Mouse (Mus musculus): ENCODE results near the gene Olfr869. TPM values are rescaled to one million over a fixed set of nuclear protein-coding genes. Genes with fewer than 3 reads are reported as not detected.

The Olfr869 gene
- not detected for polyA plus RNA-seq (2014; fragmentation: Illumina TruSeq; extraction: RNeasy Lipid Tissue Mini Kit (QIAGEN cat#74804); ENCODE audit: insufficient read depth, low read depth, low replicate concordance)

DNA sequence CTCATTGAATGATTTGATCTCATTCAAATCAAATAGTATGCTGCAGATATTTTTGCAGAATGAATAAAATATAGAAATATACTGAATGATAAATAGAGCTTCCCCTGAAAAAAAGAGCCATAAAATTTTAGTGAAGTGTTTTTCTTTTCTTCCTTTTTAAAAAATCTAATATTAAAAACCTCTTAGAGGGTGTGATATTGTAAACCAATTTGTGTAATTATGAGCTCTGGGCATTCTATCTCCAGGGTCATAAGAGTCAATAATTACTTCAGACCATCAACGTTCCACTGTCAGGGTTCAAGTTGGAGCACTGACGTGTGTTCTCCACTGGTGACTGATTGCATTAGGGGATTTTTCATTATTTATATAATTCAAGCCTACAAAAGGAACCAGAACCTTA, at the start of gene Olfr869:
Gene Olfr869, plus strand, starts transcription at position 301 of the 400 bp plus-strand sequence.

DNA sequence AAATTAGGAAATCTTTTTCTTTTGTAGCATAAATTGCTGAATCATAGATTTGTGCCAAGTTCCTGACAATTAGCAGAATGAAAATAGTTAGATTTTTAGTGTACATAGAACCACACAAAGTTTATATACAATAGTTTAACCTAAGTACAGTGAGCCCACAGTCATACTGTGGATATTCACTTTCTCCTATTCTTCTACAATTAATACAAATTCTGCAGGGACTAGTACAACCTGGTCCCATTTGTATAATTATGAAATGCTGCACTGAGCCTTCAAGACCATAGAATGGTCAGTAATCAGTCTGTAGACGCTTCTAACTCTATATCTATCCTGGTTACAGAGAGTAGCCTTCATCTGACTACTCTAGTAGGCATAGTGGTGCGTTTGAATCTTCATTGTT, 30.5 kb upstream of the Olfr869 start, which contains the start of gene Olfr868:
Gene Olfr868, plus strand, starts transcription at position 301 of the 400 bp plus-strand sequence.

GRCm38 (mm10) chr9:20173957-20174356, 45.1 kb downstream of the Olfr869 start, which contains the start of gene Olfr870:
Gene Olfr870 (minus strand): TSS chr9:20174057.

Other genes with a start within 250 kb of the Olfr869 start
- gene Olfr862, start 241.0 kb upstream of the Olfr869 start, polyA plus RNA-seq (2014; fragmentation: Illumina TruSeq; extraction: RNeasy Lipid Tissue Mini Kit (QIAGEN cat#74804); ENCODE audit: insufficient read depth, low read depth, low replicate concordance) = not detected
- not detected for gene Olfr77, start 212.1 kb upstream of the Olfr869 start, polyA plus RNA-seq (2014; fragmentation: Illumina TruSeq; extraction: RNeasy Lipid Tissue Mini Kit (QIAGEN cat#74804); ENCODE audit: insufficient read depth, low read depth, low replicate concordance)
- gene Olfr866, start 101.0 kb upstream of the Olfr869 start, polyA plus RNA-seq (2014; fragmentation: Illumina TruSeq; extraction: RNeasy Lipid Tissue Mini Kit (QIAGEN cat#74804); ENCODE audit: insufficient read depth, low read depth, low replicate concordance) = not detected
- not detected for gene Olfr867, start 71.4 kb upstream of the Olfr869 start, polyA plus RNA-seq (2014; fragmentation: Illumina TruSeq; extraction: RNeasy Lipid Tissue Mini Kit (QIAGEN cat#74804); ENCODE audit: insufficient read depth, low read depth, low replicate concordance)
- gene Olfr868, start 30.4 kb upstream of the Olfr869 start, polyA plus RNA-seq (2014; fragmentation: Illumina TruSeq; extraction: RNeasy Lipid Tissue Mini Kit (QIAGEN cat#74804); ENCODE audit: insufficient read depth, low read depth, low replicate concordance) = not detected
- gene Olfr870, start 45.0 kb downstream of the Olfr869 start, polyA plus RNA-seq (2014; fragmentation: Illumina TruSeq; extraction: RNeasy Lipid Tissue Mini Kit (QIAGEN cat#74804); ENCODE audit: insufficient read depth, low read depth, low replicate concordance) = not detected
- gene Olfr871, start 83.2 kb downstream of the Olfr869 start, polyA plus RNA-seq (2014; fragmentation: Illumina TruSeq; extraction: RNeasy Lipid Tissue Mini Kit (QIAGEN cat#74804); ENCODE audit: insufficient read depth, low read depth, low replicate concordance) = not detected
- gene Olfr872, start 108.1 kb downstream of the Olfr869 start, polyA plus RNA-seq (2014; fragmentation: Illumina TruSeq; extraction: RNeasy Lipid Tissue Mini Kit (QIAGEN cat#74804); ENCODE audit: insufficient read depth, low read depth, low replicate concordance) = not detected
- gene Olfr39, start 153.3 kb downstream of the Olfr869 start, polyA plus RNA-seq (2014; fragmentation: Illumina TruSeq; extraction: RNeasy Lipid Tissue Mini Kit (QIAGEN cat#74804); ENCODE audit: insufficient read depth, low read depth, low replicate concordance) = not detected
- gene Olfr873, start 169.5 kb downstream of the Olfr869 start, polyA plus RNA-seq (2014; fragmentation: Illumina TruSeq; extraction: RNeasy Lipid Tissue Mini Kit (QIAGEN cat#74804); ENCODE audit: insufficient read depth, low read depth, low replicate concordance) = not detected
- gene Olfr18, start 207.1 kb downstream of the Olfr869 start, polyA plus RNA-seq (2014; fragmentation: Illumina TruSeq; extraction: RNeasy Lipid Tissue Mini Kit (QIAGEN cat#74804); ENCODE audit: insufficient read depth, low read depth, low replicate concordance) = not detected

Data from lung, adult 10 weeks (tissue).